Mouse (Mus musculus) embryonic fibroblast, embryonic 13.5 days (primary cell): Measurements from ENCODE around the gene Tmcc2. TPM values are rescaled to one million over a fixed set of nuclear protein-coding genes. Genes with fewer than 3 reads are reported as not detected.

Source experiments
- H3K27ac ChIP-seq: 2 replicates; pipeline ENCODE4 v1.5.1; 2012; ENCODE audit warnings: low read length, control low read depth, inconsistent platforms; ENCODE audit not compliant: insufficient read depth
- H3K4me1 ChIP-seq: 2 replicates; pipeline ENCODE4 v1.6.1; 2011; ENCODE audit warnings: low read length; ENCODE audit not compliant: control insufficient read depth, insufficient read depth
- H3K4me3 ChIP-seq: 2 replicates; pipeline ENCODE4 v1.5.1; 2011; ENCODE audit warnings: mild to moderate bottlenecking, control low read depth, low read length; ENCODE audit not compliant: insufficient read depth
- CTCF ChIP-seq: IDR thresholded peaks from 2 replicates; pipeline ENCODE4 v1.5.1; 2011; ENCODE audit warnings: mild to moderate bottlenecking, control low read depth, low read length, moderate library complexity, borderline replicate concordance; ENCODE audit not compliant: insufficient read depth
- POLR2A ChIP-seq: IDR thresholded peaks from 2 replicates; pipeline ENCODE4 v1.6.1; 2011; ENCODE audit warnings: low read depth, mild to moderate bottlenecking, control low read depth, low read length, moderate library complexity
- polyA plus RNA-seq: library from polyadenylated mRNA; stranded (reverse); fragments of >200 nt; gene quantifications from 2 replicates; pipeline ENCODE4 v1.2.4, GENCODE M21; 2011; ENCODE audit warnings: low read depth; ENCODE audit not compliant: missing spikeins, insufficient read length

The Tmcc2 gene
- polyA plus RNA-seq, 1 experiment, result 12.6 TPM

GRCm38 (mm10) chr1:132345514-132345913, 45.6 kb downstream of the Tmcc2 start:
- Histone ChIP-seq H3K4me1 (peaks cover 12% of the 10 kb centered on the region; the same call in 1 of the 2 replicates), H3K4me3 (no peak overlapping the region), H3K27ac (peak overlapping the region; percentile 93)
- TF ChIP-seq POLR2A (no peak), CTCF (no peak)

DNA sequence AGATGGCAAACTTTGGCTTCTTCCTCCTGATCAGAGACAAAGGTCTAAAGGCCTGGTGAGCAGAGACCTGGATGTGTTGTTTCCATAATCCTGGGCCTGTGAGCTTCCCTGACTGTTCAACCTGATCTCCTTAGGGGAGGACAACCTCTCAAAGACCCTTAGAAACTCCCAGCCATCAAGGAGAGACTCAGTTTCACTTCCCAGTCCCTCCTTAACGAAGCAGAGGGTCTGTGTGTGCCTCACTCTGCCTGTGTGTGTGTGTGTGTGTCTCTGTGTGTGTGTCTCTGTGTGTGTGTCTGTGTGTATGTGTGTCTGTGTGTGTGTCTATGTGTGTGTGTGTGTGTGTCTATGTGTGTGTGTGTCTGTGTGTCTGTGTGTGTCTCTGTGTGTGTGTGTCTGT, 47.4 kb downstream of the Tmcc2 start:
- no peak for TF ChIP-seq POLR2A
- TF ChIP-seq CTCF, result no peak
- Histone ChIP-seq H3K27ac (no peak overlapping the region), H3K4me1 (peaks cover 12% of the 10 kb centered on the region; the same call in 1 of the 2 replicates), H3K4me3 (no peak overlapping the region)

GRCm38 (mm10) chr1:132343191-132343590, 47.9 kb downstream of the Tmcc2 start:
- Histone ChIP-seq H3K4me1 (peaks cover 15% of the 10 kb centered on the region; the same call in 1 of the 2 replicates), H3K27ac (no peak overlapping the region), H3K4me3 (no peak overlapping the region)
- TF ChIP-seq CTCF, result no peak
- TF ChIP-seq POLR2A, result no peak

DNA sequence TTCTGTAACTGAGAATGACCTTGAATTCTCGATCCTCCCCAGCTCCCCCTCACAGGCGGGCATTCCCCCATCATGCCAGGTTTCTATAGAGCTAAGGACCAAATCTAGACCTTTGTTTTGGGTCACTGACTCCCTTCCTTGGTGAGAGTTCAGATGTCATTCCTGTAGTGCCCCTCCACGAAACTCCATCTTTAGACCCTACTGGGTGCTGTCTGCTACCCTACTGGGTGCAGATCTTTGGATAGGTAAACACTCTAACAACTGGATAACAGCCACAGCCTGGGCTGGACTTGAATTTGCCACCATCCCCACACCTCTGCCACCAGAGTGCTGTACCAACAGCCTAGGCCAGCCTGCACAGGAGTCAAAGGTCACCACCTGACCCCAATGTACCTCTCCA, 48.6 kb downstream of the Tmcc2 start:
- TF ChIP-seq POLR2A (no peak), CTCF (no peak)

DNA sequence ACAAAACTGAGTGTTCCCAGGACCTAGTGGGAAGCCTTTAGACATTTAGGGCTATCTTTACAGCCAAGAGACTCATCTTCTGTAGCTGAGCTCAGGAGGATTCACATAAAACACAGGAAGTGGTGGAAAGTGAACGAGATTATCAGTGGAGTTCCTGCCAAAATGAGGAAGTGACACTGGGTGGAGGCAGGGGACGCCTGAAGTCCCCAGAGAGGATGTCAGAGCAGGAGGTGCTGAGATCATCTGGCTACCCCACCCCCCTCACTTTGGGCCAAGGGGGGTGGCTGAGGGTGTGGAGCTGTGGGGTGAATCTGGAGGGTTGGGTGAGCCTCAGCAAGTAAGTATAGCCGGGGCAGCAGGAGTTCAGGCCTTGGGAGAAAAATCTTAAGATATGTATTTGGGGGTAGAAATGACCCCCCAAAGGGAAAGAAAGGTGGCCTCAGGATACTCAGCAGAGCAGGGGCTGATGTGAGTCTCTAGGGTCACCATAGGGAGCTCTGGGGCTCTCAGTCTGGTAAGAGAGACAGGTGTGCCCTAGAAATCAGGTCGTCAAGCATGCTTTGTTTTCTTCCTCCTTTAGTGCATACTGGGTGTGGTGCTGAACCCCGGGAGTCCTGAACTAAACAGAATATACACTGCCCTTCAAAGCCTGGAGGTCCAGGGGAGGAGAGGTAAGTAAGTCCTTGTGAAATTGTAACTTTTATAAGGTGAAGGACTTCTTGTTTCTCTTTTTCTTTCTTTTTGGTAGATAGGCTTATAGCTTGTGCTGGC, 49.2 kb downstream of the Tmcc2 start:
- TF ChIP-seq CTCF (no peak), POLR2A (no peak)
- peaks cover 13% of the 10 kb centered on the region; the same call in 1 of the 2 replicates for H3K4me1 ChIP-seq
- H3K27ac ChIP-seq, result no peak overlapping the region; the same call in 1 of the 2 replicates
- no peak overlapping the region for H3K4me3 ChIP-seq

More for the DNA sequence above, 48.6 kb downstream of the Tmcc2 start:
- no peak overlapping the region for H3K27ac ChIP-seq
- peaks cover 15% of the 10 kb centered on the region; the same call in 1 of the 2 replicates for H3K4me1 ChIP-seq
- no peak overlapping the region for H3K4me3 ChIP-seq

DNA sequence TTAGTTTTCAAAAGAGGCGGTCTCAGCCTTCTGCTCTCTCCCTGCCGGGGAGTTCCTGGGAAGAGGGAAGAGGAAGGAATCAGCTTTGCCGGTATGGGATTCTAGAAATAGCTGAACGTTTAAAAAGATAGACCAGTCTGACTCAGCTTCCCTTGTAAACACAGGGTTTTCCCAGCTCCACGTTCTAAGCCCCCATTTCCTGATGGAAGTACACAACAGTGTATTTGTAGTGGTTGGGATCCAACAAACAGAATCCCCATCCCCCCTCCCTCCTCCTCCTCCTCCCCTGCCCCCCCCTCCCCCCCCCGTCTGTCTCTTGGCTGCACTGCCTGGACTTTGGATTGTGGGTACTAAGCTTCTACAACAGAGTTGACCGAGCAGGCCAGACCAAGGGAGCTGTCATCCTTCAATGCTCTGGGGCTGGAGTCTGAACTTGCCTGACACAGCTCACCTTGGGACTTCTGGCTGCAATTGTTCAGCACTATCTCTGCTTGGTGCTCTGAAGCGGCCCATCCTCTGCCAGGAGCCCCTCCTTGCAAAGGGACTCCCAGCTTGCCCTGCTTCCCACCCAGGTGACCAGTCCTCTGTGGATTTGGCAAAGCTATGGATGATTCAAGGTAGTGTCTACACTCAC, 52.9 kb downstream of the Tmcc2 start:
- H3K4me1 ChIP-seq, result peaks cover 24% of the 10 kb centered on the region
- H3K27ac ChIP-seq, result no peak overlapping the region
- no peak overlapping the region for H3K4me3 ChIP-seq
- no peak for TF ChIP-seq POLR2A
- TF ChIP-seq CTCF, result no peak

- TF ChIP-seq POLR2A (no peak), CTCF (no peak)
- Histone ChIP-seq H3K4me3 (no peak overlapping the region), H3K27ac (no peak overlapping the region), H3K4me1 (peaks cover 24% of the 10 kb centered on the region)
Measured at GRCm38 (mm10) chr1:132336921-132337320, 54.2 kb downstream of the Tmcc2 start.

DNA sequence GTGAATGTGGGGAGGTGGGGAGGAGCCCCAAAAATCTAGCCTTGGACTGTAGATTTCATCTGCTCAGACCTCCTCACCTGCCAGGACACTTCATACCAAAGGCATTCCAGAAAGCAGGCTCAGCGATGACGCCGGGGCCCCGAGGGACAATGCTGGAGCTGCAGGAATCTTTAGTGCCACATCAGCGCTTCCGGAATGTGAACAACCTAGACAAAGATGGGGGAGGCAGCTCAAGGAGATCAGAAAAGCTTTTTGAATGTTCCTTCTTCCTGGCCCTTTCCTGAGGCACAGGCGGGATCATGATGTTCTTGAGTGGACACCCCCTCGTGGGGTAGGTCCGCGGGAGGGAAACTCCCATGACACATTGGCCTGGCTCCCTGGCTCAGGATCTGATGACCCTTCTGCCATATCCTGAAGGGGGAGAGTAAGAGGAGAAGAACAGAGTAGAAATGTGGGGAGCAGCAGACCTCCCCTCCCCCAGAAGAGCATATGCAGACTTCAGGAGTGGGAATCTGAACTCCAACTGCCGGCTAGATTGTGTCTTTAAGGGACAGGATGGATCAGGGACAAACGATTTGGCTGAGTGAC, 55.6 kb downstream of the Tmcc2 start:
- H3K27ac ChIP-seq, result peak overlapping the region; percentile 91
- H3K4me3 ChIP-seq, result no peak overlapping the region
- TF ChIP-seq POLR2A (no peak), CTCF (no peak)
- H3K4me1 ChIP-seq, result peaks cover 22% of the 10 kb centered on the region

- TF ChIP-seq POLR2A (no peak), CTCF (no peak)
- Histone ChIP-seq H3K27ac (peak overlapping the region; percentile 91), H3K4me3 (no peak overlapping the region), H3K4me1 (peaks cover 22% of the 10 kb centered on the region)
Measured at GRCm38 (mm10) chr1:132334178-132334801, 56.8 kb downstream of the Tmcc2 start.
